Mouse (Mus musculus): Measurements from ENCODE around the gene Icosl. TPM values are rescaled to one million over a fixed set of nuclear protein-coding genes. Genes with fewer than 3 reads are reported as not detected.
"Not testable (repeated sequence)": the region's sequence is repeated elsewhere in the genome, so short reads cannot be mapped to it uniquely, and the experiment has no call there.

Icosl gene
- 3.9 and 6.3 TPM in 2 replicates for total RNA-seq (2015)
- 2.6 and 2.9 TPM in 2 replicates for total RNA-seq (2017)

DNA sequence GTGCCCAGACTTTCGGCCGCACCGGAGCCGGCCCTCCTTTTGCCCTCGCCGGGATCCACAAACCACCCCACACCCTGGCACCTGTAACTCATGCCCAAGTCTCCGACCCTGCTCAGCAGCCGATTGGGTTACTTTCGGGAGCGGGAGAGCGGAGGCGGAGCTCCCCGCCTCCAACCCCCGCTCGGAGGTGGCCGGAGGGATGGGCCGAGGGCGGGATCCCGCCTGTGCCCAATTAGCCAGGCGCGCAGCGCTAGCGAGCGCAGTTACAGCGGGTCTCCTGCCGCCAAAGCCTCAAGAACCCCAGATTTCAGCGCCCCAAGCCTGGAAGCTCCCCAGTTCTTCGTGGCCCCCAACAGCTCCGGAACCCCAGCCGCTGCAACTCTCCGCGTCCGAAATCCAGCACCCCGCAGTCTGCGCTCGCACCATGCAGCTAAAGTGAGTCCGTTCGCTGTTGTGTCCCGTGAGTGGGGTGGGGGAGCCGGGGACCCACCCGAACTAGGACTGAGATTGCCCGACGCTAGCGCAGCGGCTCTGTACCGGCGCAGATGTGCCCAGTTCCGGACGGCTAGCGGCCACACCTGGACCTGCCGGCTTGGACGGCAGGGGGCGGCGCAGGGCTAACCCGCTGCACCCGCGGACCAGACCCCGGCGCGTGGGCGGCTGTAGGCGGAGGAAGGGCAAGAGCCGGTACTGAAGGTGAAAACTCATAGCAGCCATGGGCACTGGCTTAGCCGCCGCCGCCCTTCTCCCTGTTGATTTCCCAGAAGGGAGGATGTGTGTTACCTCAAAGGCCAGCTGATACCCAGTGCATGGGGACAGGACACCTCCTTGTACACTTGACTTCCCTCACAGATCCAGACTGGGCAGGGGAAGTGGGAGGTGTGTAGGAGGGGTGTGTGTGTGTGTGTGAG, at the start of gene Icosl:
Icosl (plus strand) TSS at position 202 of the 911 bp plus-strand sequence.
- peak; percentile 83 for ATAC-seq (replicated peaks; ENCODE audit: poor library complexity)

GRCm38 (mm10) chr10:78019984-78020383, 49.1 kb upstream of the Icosl start:
- not testable (repeated sequence) for ATAC-seq (replicated peaks; ENCODE audit: poor library complexity)

DNA sequence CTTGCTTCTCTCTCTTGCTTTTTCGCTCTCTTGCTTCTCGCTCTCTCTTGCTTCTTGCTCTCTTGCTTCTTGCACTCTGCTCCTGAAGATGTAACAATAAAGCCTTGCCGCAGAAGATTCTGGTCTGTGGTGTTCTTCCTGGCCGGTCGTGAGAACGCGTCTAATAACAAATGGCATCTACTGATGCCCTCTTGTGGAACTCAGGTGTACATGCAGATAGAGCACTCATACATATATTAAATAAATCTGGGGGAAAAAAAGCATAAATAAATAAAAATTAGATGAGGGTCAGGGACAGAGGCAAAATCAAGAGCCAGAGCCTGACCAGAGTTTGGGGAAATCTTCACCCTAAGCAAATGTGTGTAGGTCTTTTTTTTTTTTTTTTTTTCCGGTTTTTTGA, 43.6 kb upstream of the Icosl start:
- ATAC-seq (replicated peaks; ENCODE audit: poor library complexity) = peak; percentile 68

GRCm38 (mm10) chr10:78028129-78028528, 41.0 kb upstream of the Icosl start:
- ATAC-seq (replicated peaks; ENCODE audit: poor library complexity) = peak; percentile 94

GRCm38 (mm10) chr10:78029080-78029479, 40.0 kb upstream of the Icosl start:
- ATAC-seq (replicated peaks; ENCODE audit: poor library complexity) = no peak

- peak; percentile 64 for ATAC-seq (replicated peaks; ENCODE audit: poor library complexity)
Measured at GRCm38 (mm10) chr10:78031987-78032386, 37.1 kb upstream of the Icosl start.

- ATAC-seq (replicated peaks; ENCODE audit: poor library complexity) = no peak
Measured at GRCm38 (mm10) chr10:78037139-78037538, 32.0 kb upstream of the Icosl start.

- ATAC-seq (replicated peaks; ENCODE audit: poor library complexity) = no peak
Measured at GRCm38 (mm10) chr10:78041647-78042046, 27.5 kb upstream of the Icosl start, which contains the start of gene Dnmt3l. Gene Dnmt3l, plus strand, starts transcription at chr10:78041947.

DNA sequence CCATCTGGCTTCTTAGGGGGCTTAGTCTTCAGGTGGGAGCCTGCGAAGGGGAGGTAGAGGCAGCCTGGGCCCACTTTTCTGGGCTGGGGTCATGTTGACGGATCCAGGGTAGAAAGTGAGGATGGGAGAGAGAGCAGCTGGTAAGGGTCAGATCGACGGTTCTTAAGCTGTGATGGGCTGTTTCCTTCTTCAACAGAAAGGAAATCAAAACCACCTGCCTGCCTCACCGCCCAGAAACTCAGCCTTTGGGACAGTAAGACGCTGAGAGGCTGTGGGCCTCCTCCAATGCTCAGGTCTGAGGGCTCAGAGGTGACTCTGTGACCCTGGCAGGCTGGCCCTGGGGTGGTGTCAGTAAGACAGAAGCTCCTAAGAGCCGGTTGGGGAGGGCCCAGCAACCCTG, 27.0 kb upstream of the Icosl start:
- ATAC-seq (replicated peaks; ENCODE audit: poor library complexity) = no peak

- ATAC-seq (replicated peaks; ENCODE audit: poor library complexity) = no peak
Measured at GRCm38 (mm10) chr10:78042697-78043405, 26.3 kb upstream of the Icosl start.

GRCm38 (mm10) chr10:78043406-78043836, 25.7 kb upstream of the Icosl start, which contains the start of gene Aire:
Gene Aire, minus strand, starts transcription at chr10:78043610.
- peak; percentile 99 for ATAC-seq (replicated peaks; ENCODE audit: poor library complexity)

DNA sequence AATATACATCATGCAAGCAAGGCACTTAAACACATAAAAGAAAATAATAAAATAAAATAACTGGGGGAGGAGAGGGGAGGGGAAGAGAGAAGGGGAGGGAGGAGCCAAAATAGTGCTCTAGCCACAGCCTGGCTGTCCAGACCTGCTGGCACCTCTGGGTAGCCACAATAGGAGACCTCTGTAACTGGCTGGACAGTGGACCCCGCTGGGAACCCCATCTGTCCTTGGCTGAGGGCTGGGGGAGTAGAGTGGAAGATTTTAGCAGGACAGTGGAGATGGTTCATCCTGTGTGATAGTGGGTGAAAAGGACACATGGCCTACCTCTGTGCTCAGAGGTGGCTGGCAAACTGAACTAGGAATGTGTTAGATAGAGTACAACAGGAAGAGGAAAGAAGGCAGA, 24.6 kb upstream of the Icosl start:
- no peak for ATAC-seq (replicated peaks; ENCODE audit: poor library complexity)

DNA sequence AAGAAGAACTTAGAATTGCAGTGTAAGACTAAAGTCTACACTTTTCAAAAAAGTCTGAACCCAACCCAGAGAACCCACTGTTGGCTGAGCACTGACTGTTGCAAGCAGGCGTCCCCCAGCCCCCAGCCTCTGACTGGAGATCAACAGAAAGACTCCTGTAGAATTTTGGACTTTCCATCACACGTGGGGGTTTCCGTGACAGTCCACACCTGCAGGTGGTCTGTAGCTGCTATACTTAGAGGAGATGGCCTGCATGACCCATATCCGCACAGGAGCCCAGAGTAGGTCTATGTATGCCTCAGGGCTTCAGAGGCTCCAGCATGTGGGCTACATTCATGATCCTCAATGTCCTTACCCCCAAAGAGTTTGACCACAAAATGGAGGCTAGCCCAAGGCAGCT, 22.7 kb upstream of the Icosl start:
- ATAC-seq (replicated peaks; ENCODE audit: poor library complexity) = no peak

- no peak for ATAC-seq (replicated peaks; ENCODE audit: poor library complexity)
Measured at GRCm38 (mm10) chr10:78048061-78048730, 20.9 kb upstream of the Icosl start.

- no peak for ATAC-seq (replicated peaks; ENCODE audit: poor library complexity)
Measured at GRCm38 (mm10) chr10:78049519-78050035, 19.5 kb upstream of the Icosl start.

DNA sequence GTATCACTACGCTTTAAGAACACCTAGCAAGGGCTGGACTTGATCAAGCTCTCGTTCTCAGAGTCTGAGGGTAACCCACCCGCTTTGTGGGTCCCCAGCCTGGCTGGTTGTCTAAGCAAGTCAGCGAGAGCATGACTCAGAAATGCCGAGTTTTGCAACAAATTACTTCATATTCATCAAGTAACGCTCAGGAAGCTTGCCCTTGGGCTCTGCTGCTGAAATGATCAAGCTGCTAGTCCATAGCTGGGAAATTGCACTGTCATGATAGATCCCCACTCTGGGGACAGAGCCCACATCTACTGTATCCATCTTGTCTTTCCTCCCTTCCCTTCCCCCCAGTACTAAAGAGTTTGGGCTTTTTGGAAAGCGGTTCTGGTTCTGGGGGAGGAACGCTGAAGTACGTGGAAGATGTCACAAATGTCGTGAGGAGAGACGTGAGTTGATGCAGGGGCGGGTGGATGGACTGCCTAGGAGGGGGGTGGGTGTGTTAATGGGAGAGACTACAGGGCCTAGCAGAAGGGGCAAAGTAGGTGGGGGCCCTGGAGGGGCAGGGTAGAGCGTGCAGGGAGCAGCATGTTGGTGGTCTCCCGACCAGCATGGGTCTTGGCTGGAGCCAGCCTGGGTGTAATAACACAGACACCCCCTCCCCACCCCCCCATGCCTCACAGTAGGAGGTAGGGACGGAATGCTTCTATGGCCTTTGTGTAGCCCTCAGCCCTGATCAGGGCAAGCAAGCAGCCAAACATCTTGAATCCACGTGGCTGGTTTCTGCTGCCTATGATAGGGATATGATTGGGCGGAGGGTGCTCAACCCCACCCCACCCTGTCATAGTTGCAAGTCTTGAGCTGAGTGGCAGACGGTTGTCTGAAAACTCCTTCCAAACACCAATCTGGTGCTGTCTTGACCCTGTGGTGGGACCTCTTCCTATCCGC, 14.2 kb upstream of the Icosl start:
- ATAC-seq (replicated peaks; ENCODE audit: poor library complexity) = peak; percentile 89

DNA sequence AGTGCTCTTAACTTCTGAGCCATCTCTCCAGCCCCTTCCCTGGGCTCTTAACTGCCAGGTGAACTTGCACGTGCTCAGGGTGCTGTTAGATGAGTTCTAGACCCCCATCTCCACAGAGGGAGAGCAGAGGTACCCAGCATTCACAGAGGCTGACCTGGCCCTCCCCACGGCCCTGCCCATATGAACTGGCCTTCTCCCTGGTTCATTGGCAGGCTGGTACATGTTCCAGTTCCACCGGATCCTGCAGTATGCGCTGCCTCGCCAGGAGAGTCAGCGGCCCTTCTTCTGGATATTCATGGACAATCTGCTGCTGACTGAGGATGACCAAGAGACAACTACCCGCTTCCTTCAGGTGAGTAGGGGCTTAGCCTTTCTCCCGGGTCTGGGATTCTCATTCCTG, 12.0 kb upstream of the Icosl start:
- no peak for ATAC-seq (replicated peaks; ENCODE audit: poor library complexity)

DNA sequence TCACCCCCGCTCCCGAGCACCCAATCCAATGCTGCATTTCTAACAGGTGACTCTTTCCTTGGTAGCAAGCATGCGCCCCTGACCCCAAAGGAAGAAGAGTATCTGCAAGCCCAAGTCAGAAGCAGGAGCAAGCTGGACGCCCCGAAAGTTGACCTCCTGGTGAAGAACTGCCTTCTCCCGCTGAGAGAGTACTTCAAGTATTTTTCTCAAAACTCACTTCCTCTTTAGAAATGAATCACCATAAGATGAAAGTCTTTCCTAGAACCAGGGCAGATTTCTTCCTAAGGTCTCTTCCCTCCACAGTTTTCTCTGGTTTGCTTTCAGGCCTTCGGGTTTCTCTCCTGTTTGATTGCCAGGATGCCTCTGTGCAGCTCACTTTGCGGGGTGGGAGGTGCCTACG, 6.0 kb upstream of the Icosl start:
- peak; percentile 48 for ATAC-seq (replicated peaks; ENCODE audit: poor library complexity)

- ATAC-seq (replicated peaks; ENCODE audit: poor library complexity) = peak; percentile 52
Measured at GRCm38 (mm10) chr10:78067226-78067625, 1.9 kb upstream of the Icosl start.

- ATAC-seq (replicated peaks; ENCODE audit: poor library complexity) = no peak
Measured at GRCm38 (mm10) chr10:78068541-78068940, 561 bp upstream of the Icosl start.
